Comparison of ENCODE assay signal across 10 mouse cellular contexts in genomic region chr1:54924309-54924685, GRCm38 (mm10). TPM values are rescaled to one million over a fixed set of nuclear protein-coding genes. Genes with fewer than 3 reads are reported as not detected.
DNase-seq lines count a peak whose midpoint lies in the region; ATAC-seq and TF ChIP-seq lines count a peak whose summit lies in the region.
"Had no signal": no experiment of that assay in that cellular context is flagged by ENCODE, and none has a peak within 500 bp of the region (broad histone marks: within the 10 kb centered on the region; RNA-seq: fewer than 3 reads in every experiment).

No protein-coding gene starts in this region.

- no peak for DNase-seq in hindbrain, embryonic 14.5 days (ENCODE audit: low spot score)
- DNase-seq in midbrain, postnatal 0 days (ENCODE audit: low spot score), result no peak
- no peak for DNase-seq in layer of hippocampus, postnatal 10 days (ENCODE audit: low spot score in 2 of 2)
- DNase-seq in right cerebral cortex, adult 18-20 months, result no peak
- DNase-seq in right cerebral cortex, postnatal 4 days, result no peak
- DNase-seq: cerebellum, postnatal 10 days; gastrocnemius, postnatal 10 days had no signal

- no peaks in the 10 kb centered on the region for H3K9me3 ChIP-seq in intestine, embryonic 15.5 days
- no peaks in the 10 kb centered on the region for H3K9me3 ChIP-seq in intestine, embryonic 16.5 days (ENCODE audit: control insufficient read depth, low read length)
- no peaks in the 10 kb centered on the region for H3K9me3 ChIP-seq in hindbrain, embryonic 14.5 days (ENCODE audit: control insufficient read depth, low read length)
- H3K9me3 ChIP-seq in midbrain, postnatal 0 days (ENCODE audit: low read length), result no peaks in the 10 kb centered on the region

- no peak overlapping the region for H3K9ac ChIP-seq in intestine, embryonic 15.5 days
- H3K9ac ChIP-seq in intestine, embryonic 16.5 days (ENCODE audit: low read depth, low read length), result no peak overlapping the region
- peak overlapping the region; percentile 92; the same call in 1 of the 2 replicates for H3K9ac ChIP-seq in hindbrain, embryonic 14.5 days
- 0 out of 2 replicates have a peak overlapping the region, but pooled peaks have one; percentile 96 for H3K9ac ChIP-seq in midbrain, postnatal 0 days (replicated peaks; ENCODE audit: low read length, poor library complexity, severe bottlenecking)

- peak overlapping the region; percentile 96 for H3K4me2 ChIP-seq in intestine, embryonic 15.5 days (replicated peaks)
- no peak overlapping the region; the same call in 1 of the 2 replicates for H3K4me2 ChIP-seq in intestine, embryonic 16.5 days (ENCODE audit: low read depth, low read length)
- H3K4me2 ChIP-seq in hindbrain, embryonic 14.5 days (replicated peaks), result peak overlapping the region; percentile 74
- peak overlapping the region; percentile 55 for H3K4me2 ChIP-seq in midbrain, postnatal 0 days (ENCODE audit: low read depth, low read length, poor library complexity, severe bottlenecking)

- H3K36me3 ChIP-seq in intestine, embryonic 15.5 days, result no peaks in the 10 kb centered on the region
- H3K36me3 ChIP-seq in intestine, embryonic 16.5 days (ENCODE audit: control insufficient read depth, insufficient read depth, low read length), result no peaks in the 10 kb centered on the region
- H3K36me3 ChIP-seq in hindbrain, embryonic 14.5 days (replicated peaks; ENCODE audit: control insufficient read depth, insufficient read depth), result no peaks in the 10 kb centered on the region
- H3K36me3 ChIP-seq in midbrain, postnatal 0 days (ENCODE audit: insufficient read depth, low read length), result no peaks in the 10 kb centered on the region

- H3K27me3 ChIP-seq in intestine, embryonic 15.5 days (replicated peaks), result no peaks in the 10 kb centered on the region
- H3K27me3 ChIP-seq in intestine, embryonic 16.5 days (replicated peaks; ENCODE audit: control insufficient read depth, insufficient read depth, low read length), result no peaks in the 10 kb centered on the region
- H3K27me3 ChIP-seq in hindbrain, embryonic 14.5 days (ENCODE audit: control insufficient read depth, insufficient read depth, low read length), result no peaks in the 10 kb centered on the region
- H3K27me3 ChIP-seq in midbrain, postnatal 0 days (ENCODE audit: insufficient read depth, low read length), result no peaks in the 10 kb centered on the region

- WGBS in intestine, embryonic 15.5 days, result 68% methylated on average over 4 of the region's 4 CpGs
- WGBS in intestine, embryonic 16.5 days, result 59% methylated on average over 4 of the region's 4 CpGs
- 87% methylated on average over 4 of the region's 4 CpGs for WGBS in hindbrain, embryonic 14.5 days
- 82% methylated on average over 4 of the region's 4 CpGs for WGBS in midbrain, postnatal 0 days

- ATAC-seq in intestine, embryonic 15.5 days, result no peak
- no peak for ATAC-seq in intestine, embryonic 16.5 days
- ATAC-seq in hindbrain, embryonic 14.5 days (ENCODE audit: low FRiP score), result no peak
- no peak for ATAC-seq in midbrain, postnatal 0 days (ENCODE audit: low FRiP score)

- H3K4me1 ChIP-seq in intestine, embryonic 15.5 days (replicated peaks), result peaks cover 13% of the 10 kb centered on the region
- H3K4me1 ChIP-seq in intestine, embryonic 16.5 days (ENCODE audit: control insufficient read depth, insufficient read depth, low read length), result peaks cover 20% of the 10 kb centered on the region
- peaks cover 4% of the 10 kb centered on the region for H3K4me1 ChIP-seq in brown adipose tissue, adult 24 weeks (ENCODE audit: control insufficient read depth, insufficient read depth, insufficient read length, low read length)
- H3K4me1 ChIP-seq in hindbrain, embryonic 14.5 days (replicated peaks; ENCODE audit: control insufficient read depth, insufficient read depth, low read length), result peaks cover 9% of the 10 kb centered on the region; the same call in 1 of the 2 replicates
- peaks cover 10% of the 10 kb centered on the region; the same call in 1 of the 2 replicates for H3K4me1 ChIP-seq in midbrain, postnatal 0 days (ENCODE audit: insufficient read depth, low read length)

- no peak for TF ChIP-seq CTCF in midbrain, postnatal 0 days (IDR thresholded peaks at IDR 0.05)

- H3K4me3 ChIP-seq in intestine, embryonic 15.5 days (replicated peaks), result no peak overlapping the region
- no peak overlapping the region for H3K4me3 ChIP-seq in intestine, embryonic 16.5 days (ENCODE audit: low read length)
- peak overlapping the region; percentile 81; the same call in 1 of the 2 replicates for H3K4me3 ChIP-seq in brown adipose tissue, adult 24 weeks (ENCODE audit: insufficient read depth, low read depth, low read length)
- H3K4me3 ChIP-seq in hindbrain, embryonic 14.5 days (replicated peaks; ENCODE audit: low read length), result peak overlapping the region; percentile 81
- H3K4me3 ChIP-seq in midbrain, postnatal 0 days (ENCODE audit: low read depth, low read length), result peak overlapping the region; percentile 83; the same call in 1 of the 2 replicates

- no peak overlapping the region for H3K27ac ChIP-seq in intestine, embryonic 15.5 days
- H3K27ac ChIP-seq in intestine, embryonic 16.5 days (ENCODE audit: low read length), result no peak overlapping the region
- H3K27ac ChIP-seq in brown adipose tissue, adult 24 weeks (replicated peaks; ENCODE audit: low read depth, low read length), result peak overlapping the region; percentile 26
- H3K27ac ChIP-seq in hindbrain, embryonic 14.5 days, result no peak overlapping the region
- no peak overlapping the region for H3K27ac ChIP-seq in midbrain, postnatal 0 days (ENCODE audit: low read depth, low read length)

RNA-seq across cellular contexts. Expression of gene Ankrd44, which starts 1.9 kb away (rescaled TPM):
- polyA plus RNA-seq in intestine, embryonic 15.5 days (2015; fragmentation: Nextera tagmentation; extraction: Ambion mirVana), result 7.4 and 8.5 TPM in 2 replicates
- polyA plus RNA-seq in intestine, embryonic 16.5 days (2015; fragmentation: Nextera tagmentation; extraction: Ambion mirVana), result 7.2 and 7.6 TPM in 2 replicates
- polyA plus RNA-seq in brown adipose tissue, adult 24 weeks (2012; ENCODE audit: insufficient read depth, insufficient read length, missing spikeins), result 8.4 and 12.5 TPM in 2 replicates
- 30.0 and 31.0 TPM in 2 replicates for polyA plus RNA-seq in hindbrain, embryonic 14.5 days (2014; fragmentation: Nextera tagmentation; extraction: Ambion mirVana)
- 51.6 and 68.9 TPM in 2 replicates for total RNA-seq in midbrain, postnatal 0 days (2014; rRNA removed)
- polyA plus RNA-seq in midbrain, postnatal 0 days (2015; fragmentation: Nextera tagmentation; extraction: Ambion mirVana), result 13.2 and 16.7 TPM in 2 replicates
- 10 to 100 TPM; 37.8 to 38.1 TPM for total RNA-seq in layer of hippocampus, postnatal 10 days (2021)

Comparison
In these comparisons a context has a peak if more than half of its experiments do, and no peak if none do; other contexts are left out.
1. H3K4me3 ChIP-seq: peak in brown adipose tissue, adult 24 weeks (single experiment), hindbrain, embryonic 14.5 days (single experiment) and midbrain, postnatal 0 days (single experiment); none in intestine, embryonic 15.5 days (single experiment) and intestine, embryonic 16.5 days (single experiment).
2. H3K9ac ChIP-seq: peak in hindbrain, embryonic 14.5 days (single experiment) and midbrain, postnatal 0 days (single experiment); none in intestine, embryonic 15.5 days (single experiment) and intestine, embryonic 16.5 days (single experiment).